Mouse (Mus musculus) CD4-positive, CD25-positive, alpha-beta regulatory T cell, adult 2 months (primary cell): ENCODE data around the gene Chst10.

Experiments
- DNase-seq: peaks from one replicate; pipeline ENCODE4 v3.0.0-alpha.2; 2012; ENCODE audit warnings: low read depth, low spot score

Chst10 gene

GRCm38 (mm10) chr1:38869398-38870195 is 28.4 kb downstream of the Chst10 start:
- DNase-seq = no peak

- DNase-seq = no peak
Measured at GRCm38 (mm10) chr1:38866242-38866641, 31.7 kb downstream of the Chst10 start.

GRCm38 (mm10) chr1:38864341-38864740 is 33.6 kb downstream of the Chst10 start:
- DNase-seq = no peak

GRCm38 (mm10) chr1:38862213-38862612 is 35.7 kb downstream of the Chst10 start:
- peak; percentile 69 for DNase-seq

- no peak for DNase-seq
Measured at GRCm38 (mm10) chr1:38860867-38861524, 37.0 kb downstream of the Chst10 start.

GRCm38 (mm10) chr1:38860207-38860606 is 37.8 kb downstream of the Chst10 start:
- DNase-seq = no peak

GRCm38 (mm10) chr1:38856196-38856595 is 41.8 kb downstream of the Chst10 start:
- DNase-seq = peak; percentile 73

GRCm38 (mm10) chr1:38852250-38852649 is 45.7 kb downstream of the Chst10 start:
- DNase-seq = no peak

- DNase-seq = no peak
Measured at GRCm38 (mm10) chr1:38850650-38851049, 47.3 kb downstream of the Chst10 start.

- DNase-seq = no peak
Measured at GRCm38 (mm10) chr1:38848451-38849289, 49.3 kb downstream of the Chst10 start.

- DNase-seq = no peak
Measured at GRCm38 (mm10) chr1:38847975-38848374, 50.0 kb downstream of the Chst10 start.

GRCm38 (mm10) chr1:38843275-38843674 is 54.7 kb downstream of the Chst10 start:
- no peak for DNase-seq

GRCm38 (mm10) chr1:38842861-38843260 is 55.1 kb downstream of the Chst10 start:
- DNase-seq = no peak

- no peak for DNase-seq
Measured at GRCm38 (mm10) chr1:38839944-38840343, 58.0 kb downstream of the Chst10 start.

GRCm38 (mm10) chr1:38836477-38836872 is 61.5 kb downstream of the Chst10 start, which contains the start of gene Lonrf2:
TSS of gene Lonrf2 (minus strand) at chr1:38836711.
- no peak for DNase-seq

GRCm38 (mm10) chr1:38835568-38836476 is 62.1 kb downstream of the Chst10 start:
- no peak for DNase-seq

- peak; percentile 37 for DNase-seq
Measured at GRCm38 (mm10) chr1:38834899-38835298, 63.1 kb downstream of the Chst10 start.

- no peak for DNase-seq
Measured at GRCm38 (mm10) chr1:38824926-38825325, 73.0 kb downstream of the Chst10 start.

GRCm38 (mm10) chr1:38823851-38824250 is 74.1 kb downstream of the Chst10 start:
- no peak for DNase-seq

- no peak for DNase-seq
Measured at GRCm38 (mm10) chr1:38819691-38820090, 78.3 kb downstream of the Chst10 start.

- no peak for DNase-seq
Measured at GRCm38 (mm10) chr1:38817671-38818070, 80.3 kb downstream of the Chst10 start.
